Mouse (Mus musculus): ENCODE results near the gene Tctex1d2. TPM values are rescaled to one million over a fixed set of nuclear protein-coding genes. Genes with fewer than 3 reads are reported as not detected.

Gene Tctex1d2
- 10 to 100 TPM; 15.5 to 17.1 TPM for total RNA-seq (2021)
- long read RNA-seq, experiment 1, transcript Tctex1d2-201 (5 exons, 838 nt) = major isoform, 5 of 7 reads
- long read RNA-seq, experiment 1, partial matches to known transcripts = 0 of 7 reads
- long read RNA-seq, experiment 1, other reads (novel, unspliced or antisense) = 2 of 7 reads
- long read RNA-seq, experiment 2, transcript Tctex1d2-201 (5 exons, 838 nt) = major isoform, 7 of 8 reads
- long read RNA-seq, experiment 2, partial matches to known transcripts = 0 of 8 reads
- long read RNA-seq, experiment 2, other reads (novel, unspliced or antisense) = 1 of 8 reads

DNA sequence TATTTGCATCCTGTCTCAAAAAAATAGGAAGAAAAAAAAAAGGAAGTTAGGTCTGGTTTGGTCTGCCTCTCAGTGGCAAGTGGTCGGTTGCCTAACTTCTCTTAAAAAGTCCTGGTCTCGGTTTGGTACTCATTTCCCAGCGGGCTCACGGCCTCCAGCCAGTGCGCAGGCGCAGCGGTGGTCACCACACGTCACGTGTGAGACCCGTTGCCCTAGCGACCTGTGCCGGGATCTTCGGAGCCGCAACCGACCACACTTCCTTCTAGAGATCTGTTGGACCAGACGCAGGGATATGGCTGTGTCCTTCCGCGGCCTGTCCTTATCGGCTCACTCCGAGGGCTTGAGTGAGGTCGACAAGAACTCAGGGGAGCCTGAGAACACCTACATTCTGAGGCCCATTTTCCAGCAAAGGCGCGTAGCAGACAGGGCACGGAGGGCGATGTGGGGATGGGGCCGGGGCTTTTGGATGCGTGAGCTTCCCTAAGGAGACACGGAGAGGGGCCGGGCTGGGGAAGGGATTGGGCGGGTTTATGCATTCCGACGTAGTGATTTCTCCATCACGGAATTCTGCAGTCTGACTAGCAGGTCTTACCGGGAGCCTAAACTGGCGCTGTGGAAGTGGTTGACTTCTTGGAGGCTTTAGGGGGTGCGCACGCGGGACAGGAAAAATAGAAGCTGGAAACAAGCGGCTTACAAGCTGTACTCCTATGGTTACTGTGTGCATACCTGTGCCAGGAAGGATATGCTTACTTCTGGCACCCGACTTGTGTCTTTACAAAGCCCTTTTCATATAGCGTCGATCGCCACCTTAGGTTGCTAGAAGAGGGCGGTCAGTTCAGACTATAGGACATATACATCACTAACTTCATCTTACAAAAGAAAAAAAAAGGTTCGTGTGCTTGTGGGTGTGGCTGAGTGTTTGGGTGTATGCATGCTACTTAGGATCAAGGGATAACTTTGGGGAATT is at the start of gene Tctex1d2:
Tctex1d2 (plus strand) TSS at position 186 of the 967 bp plus-strand sequence.
- peak; percentile 88 to 92 for DNase-seq (ENCODE audit: low spot score in 2 of 2)

DNA sequence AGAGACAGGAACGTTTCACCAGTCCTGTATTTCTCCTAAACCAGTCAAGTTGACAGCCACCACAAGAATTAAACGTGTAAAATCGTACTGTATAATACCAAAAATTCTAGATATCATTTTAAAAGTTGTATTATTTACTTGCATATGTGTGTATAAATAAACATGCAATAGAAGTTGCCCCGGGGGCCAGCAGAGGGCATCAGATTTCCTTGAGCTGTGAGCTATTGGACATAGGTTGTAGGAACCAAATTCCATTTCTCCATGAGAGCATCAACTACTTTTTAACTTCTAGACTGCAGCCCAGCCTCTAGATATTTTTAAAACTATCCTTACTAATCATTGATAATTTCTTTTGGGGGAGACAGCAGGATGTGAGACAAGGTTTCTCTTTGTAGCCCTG is 48.2 kb upstream of the Tctex1d2 start:
- peak in 1 of 2 experiments; percentile 17 for DNase-seq (ENCODE audit: low spot score in 2 of 2)

DNA sequence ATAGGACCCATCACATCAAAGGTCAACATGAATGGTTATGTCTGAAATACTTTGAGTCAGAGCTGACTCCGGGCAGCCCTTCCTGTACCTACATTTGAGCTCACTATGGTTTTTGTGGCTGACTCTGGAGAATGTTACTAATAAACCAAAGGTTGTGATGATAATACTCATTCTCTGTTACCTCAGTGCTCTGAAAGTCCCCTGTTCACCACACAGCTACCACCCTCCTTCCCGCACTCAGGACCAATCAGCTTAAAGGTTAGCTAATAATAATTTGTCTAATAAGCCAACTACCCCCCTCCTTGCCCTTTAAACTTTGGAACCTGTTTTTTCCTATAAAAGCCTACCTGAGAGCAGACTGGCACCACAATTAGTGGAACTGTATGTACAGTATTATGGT is 39.9 kb upstream of the Tctex1d2 start:
- DNase-seq (ENCODE audit: low spot score in 2 of 2) = no peak

- no peak for DNase-seq (ENCODE audit: low spot score in 2 of 2)
These were observed 36.6 kb upstream of the Tctex1d2 start for GRCm38 (mm10) chr16:32382901-32383300.

- DNase-seq (ENCODE audit: low spot score in 2 of 2) = no peak
These were observed 34.6 kb upstream of the Tctex1d2 start for GRCm38 (mm10) chr16:32384885-32385284.

- no peak for DNase-seq (ENCODE audit: low spot score in 2 of 2)
These were observed 32.7 kb upstream of the Tctex1d2 start for GRCm38 (mm10) chr16:32386826-32387225.

GRCm38 (mm10) chr16:32389049-32389448 is 30.5 kb upstream of the Tctex1d2 start:
- no peak for DNase-seq (ENCODE audit: low spot score in 2 of 2)

GRCm38 (mm10) chr16:32389841-32390240 is 29.7 kb upstream of the Tctex1d2 start:
- DNase-seq (ENCODE audit: low spot score in 2 of 2) = no peak

DNA sequence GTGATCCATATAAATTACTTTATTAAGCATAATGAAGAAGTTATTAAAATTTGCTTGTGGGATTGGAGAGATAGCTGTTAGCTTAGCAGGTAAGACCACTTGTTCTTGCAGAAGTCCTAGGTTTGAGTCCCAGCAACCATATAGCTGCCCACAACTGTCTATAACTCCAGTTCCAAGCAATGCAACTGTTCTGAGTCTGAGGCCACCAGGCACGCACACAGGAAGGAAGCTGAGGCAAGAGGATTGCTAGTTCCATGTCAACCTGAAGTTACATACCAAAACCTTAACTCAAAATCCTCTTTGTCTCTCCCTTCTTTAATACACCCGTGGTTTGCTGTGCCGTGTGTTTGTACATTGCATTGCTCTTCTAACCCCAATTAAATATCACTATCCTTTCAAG is 28.6 kb upstream of the Tctex1d2 start:
- no peak for DNase-seq (ENCODE audit: low spot score in 2 of 2)

DNA sequence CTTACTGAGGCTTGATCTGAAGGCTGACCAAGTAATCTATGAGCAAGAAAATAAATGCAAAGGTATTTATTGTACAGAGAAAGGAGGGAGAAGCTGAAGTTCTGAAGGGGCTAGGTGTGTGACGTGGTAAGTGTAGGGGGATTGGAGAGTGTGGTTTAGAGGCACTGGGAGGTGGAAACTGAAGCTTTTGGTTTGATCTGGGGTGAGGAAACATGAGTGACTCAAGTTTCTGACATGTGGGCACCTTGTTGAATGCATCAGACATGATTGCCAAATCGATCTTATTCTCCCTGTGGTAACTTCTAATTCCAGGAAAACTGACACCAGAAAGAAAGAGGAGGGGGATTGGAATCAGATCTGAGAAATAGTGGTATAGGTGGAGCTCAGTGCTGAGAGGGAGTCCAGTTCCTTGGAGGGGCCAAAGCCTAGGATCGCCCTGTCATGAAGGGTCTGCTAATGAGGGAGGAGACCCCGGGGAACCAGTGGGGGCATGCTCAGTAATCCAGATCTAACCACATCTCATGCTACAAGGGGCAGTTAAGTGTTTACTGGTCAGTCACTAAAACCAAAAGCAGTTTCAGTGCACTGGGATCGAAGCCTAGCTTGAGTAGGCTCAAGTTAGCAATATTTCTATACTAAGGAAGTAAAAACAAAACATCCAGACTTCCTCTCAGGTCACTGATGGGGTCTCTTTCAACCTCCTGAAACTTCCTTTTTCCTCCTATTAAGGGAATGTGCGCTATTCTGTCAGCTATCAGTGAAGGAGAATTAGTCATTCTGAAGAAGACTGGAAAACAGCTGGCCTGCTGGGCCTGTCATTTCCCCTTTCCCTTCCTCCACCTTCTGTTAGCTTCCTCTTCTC is 23.6 kb upstream of the Tctex1d2 start:
- DNase-seq (ENCODE audit: low spot score in 2 of 2) = no peak

DNA sequence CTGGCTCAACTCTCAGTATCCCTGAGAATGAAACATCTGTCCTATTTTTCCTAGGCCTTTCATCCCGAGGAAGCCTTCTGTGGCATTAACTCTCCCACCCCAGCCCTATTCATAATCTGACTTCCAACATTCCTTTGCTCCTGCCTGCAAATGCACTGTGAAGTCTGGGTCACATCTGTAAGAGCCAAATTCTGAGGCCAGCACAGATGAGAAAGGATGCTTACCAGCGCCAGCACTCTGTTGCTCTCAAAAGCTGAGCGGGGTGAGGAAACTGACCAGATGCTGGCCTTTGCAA is 23.0 kb upstream of the Tctex1d2 start:
- no peak for DNase-seq (ENCODE audit: low spot score in 2 of 2)

GRCm38 (mm10) chr16:32398206-32398605 is 21.3 kb upstream of the Tctex1d2 start:
- no peak for DNase-seq (ENCODE audit: low spot score in 2 of 2)

DNA sequence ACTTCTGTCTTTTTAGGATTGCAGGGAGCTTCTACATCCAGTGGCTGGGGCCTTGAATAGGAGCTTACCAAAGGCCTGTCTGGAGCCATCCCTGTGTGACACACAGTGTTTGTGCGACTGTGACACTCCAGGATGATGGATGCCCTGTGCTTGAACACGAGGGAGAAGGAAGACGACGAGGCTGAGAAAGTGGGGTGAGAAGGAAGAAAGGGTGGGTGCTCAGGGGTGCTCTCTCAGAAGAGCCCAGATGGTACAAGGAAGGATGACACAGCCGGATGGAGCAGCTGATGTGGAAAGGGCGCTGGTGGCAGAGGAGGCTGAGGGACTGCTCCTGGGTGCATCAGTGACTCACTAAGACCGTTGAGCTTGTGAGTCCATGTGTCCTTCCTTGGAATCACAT is 19.2 kb upstream of the Tctex1d2 start, which contains the start of gene Tm4sf19:
Tm4sf19 (plus strand) TSS at position 240 of the 400 bp plus-strand sequence.
- DNase-seq (ENCODE audit: low spot score in 2 of 2) = peak in 1 of 2 experiments; percentile 17

DNA sequence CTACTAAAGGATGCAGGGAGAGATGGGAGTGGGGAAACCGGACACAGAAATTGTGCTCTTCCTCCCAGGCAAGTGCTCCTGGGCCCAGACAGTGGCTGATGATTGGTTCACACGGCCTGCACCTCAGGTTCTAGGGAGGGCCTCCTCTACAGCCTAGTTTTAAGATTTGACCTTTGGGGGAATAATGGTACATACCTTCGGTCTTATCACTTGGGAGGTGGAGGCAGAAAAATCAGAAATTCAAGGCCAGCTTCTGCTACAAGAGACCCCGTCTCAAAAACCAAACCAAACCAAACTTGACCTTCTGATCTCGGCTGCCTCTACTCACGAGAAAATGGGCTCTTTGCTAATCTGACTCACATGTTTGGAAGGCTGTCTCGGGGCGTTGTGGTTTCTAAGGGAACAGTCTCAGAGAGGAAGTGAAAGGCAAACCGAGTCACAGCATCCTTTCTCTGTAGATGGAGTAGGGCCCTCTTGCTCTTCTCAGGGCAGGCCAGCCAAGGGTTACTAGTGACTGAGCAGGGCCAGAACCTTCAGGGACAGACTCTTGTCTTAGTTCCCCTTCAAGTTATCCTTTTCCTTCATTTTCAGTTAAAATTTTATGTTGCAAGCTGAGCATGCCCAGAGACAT is 18.1 kb upstream of the Tctex1d2 start:
- DNase-seq (ENCODE audit: low spot score in 2 of 2) = no peak

- DNase-seq (ENCODE audit: low spot score in 2 of 2) = no peak
These were observed 16.7 kb upstream of the Tctex1d2 start for GRCm38 (mm10) chr16:32402818-32403217.

- DNase-seq (ENCODE audit: low spot score in 2 of 2) = no peak
These were observed 13.8 kb upstream of the Tctex1d2 start for GRCm38 (mm10) chr16:32405716-32406115.

DNA sequence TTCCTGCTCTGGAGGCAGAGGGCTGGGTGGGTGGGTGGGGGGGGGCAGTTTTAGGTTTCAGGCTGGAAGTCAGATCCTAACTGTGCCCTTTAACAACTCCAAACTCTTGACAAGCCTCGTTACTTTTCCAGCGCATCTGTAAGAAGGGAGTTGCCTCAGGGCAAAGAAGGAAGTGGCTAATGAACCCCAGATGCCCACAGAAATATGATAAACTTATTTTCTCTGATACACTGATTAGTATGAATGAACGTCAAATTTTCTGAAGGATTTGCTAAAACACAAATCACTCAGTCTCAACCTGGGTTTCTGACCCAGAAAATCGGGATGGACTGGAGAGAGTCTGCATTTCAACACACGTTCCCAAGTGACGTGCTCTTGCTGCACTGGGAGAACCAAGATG is 12.8 kb upstream of the Tctex1d2 start:
- no peak for DNase-seq (ENCODE audit: low spot score in 2 of 2)

DNA sequence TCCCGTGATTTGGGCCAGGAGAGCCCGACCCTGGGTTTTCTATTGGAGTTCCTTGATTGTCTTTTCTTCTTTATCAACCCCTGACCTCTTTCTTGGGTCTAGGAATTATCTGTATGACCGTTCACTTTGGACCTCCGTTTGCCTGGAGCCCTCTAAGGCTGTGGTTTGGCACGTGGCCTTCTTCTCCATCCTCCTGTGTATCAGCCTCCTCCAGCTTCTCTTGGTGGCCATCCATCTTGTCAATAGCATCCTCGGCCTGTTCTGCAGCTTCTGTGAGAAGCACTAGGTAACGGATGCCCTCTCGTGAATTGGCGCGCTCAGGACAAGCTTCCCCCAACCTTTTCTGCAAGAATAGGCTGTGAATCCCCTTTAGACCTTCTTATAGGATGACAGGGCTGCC is 11.8 kb upstream of the Tctex1d2 start:
- no peak for DNase-seq (ENCODE audit: low spot score in 2 of 2)

GRCm38 (mm10) chr16:32417457-32417856 is 2.0 kb upstream of the Tctex1d2 start:
- no peak for DNase-seq (ENCODE audit: low spot score in 2 of 2)

- DNase-seq (ENCODE audit: low spot score in 2 of 2) = no peak
These were observed 8.0 kb downstream of the Tctex1d2 start for GRCm38 (mm10) chr16:32427506-32427905.
